Mouse (Mus musculus): ENCODE data around the gene Igsf23.
"Not testable (repeated sequence)": the region's sequence is repeated elsewhere in the genome, so short reads cannot be mapped to it uniquely, and the experiment has no call there.

The Igsf23 gene

GRCm38 (mm10) chr7:19950589-19950988 is at the start of gene Igsf23:
Igsf23 (minus strand) TSS chr7:19950756.
- DNase-seq: no peak

DNA sequence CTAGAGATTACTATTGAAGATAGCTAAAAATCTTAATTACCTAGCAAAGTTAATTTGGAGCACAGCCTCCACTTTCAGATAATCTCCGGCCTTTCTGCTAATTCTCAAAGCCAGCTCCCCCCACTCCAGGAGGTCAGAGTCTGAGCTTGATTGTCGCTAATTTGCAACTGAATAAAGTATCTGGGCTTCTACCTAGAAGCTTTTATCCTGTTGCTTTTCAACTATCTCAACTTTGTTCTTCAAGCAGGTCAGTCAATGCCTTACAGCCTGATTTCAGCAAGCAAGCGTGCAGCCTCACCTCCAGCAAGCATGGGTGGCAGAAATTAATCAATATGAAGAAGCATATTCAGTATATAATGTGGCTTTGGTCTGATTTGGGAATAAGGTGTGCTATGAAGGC is 46.2 kb upstream of the Igsf23 start:
- not testable (repeated sequence) for DNase-seq

- not testable (repeated sequence) for DNase-seq
These were observed 40.6 kb upstream of the Igsf23 start, which contains the start of gene Nlrp9b for GRCm38 (mm10) chr7:19991165-19991564. Nlrp9b (plus strand) TSS chr7:19991465.

DNA sequence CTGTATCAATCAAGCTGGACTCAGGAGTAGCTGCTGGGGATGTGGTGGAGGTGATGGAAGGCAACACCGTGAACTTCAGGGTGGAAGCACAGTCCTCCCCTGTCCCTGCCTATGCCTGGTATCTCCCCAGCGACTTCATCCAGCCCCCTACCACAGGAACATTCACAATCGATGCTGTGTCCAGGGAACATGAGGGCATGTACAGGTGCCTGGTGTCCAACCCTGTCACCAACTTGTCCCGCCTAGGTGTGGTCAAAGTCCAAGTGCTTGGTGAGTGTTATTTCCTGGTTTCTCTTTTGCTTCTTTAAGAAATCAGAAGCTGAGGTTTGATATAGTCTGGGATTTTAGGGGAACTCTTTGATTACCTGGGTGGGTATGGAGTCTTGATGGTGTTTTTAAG is 21.0 kb upstream of the Igsf23 start:
- DNase-seq: no peak

GRCm38 (mm10) chr7:19970196-19970595 is 19.6 kb upstream of the Igsf23 start:
- DNase-seq: no peak

- no peak for DNase-seq
These were observed 19.1 kb upstream of the Igsf23 start for GRCm38 (mm10) chr7:19969541-19970090.

- no peak for DNase-seq
These were observed 18.6 kb upstream of the Igsf23 start for GRCm38 (mm10) chr7:19969106-19969505.

DNA sequence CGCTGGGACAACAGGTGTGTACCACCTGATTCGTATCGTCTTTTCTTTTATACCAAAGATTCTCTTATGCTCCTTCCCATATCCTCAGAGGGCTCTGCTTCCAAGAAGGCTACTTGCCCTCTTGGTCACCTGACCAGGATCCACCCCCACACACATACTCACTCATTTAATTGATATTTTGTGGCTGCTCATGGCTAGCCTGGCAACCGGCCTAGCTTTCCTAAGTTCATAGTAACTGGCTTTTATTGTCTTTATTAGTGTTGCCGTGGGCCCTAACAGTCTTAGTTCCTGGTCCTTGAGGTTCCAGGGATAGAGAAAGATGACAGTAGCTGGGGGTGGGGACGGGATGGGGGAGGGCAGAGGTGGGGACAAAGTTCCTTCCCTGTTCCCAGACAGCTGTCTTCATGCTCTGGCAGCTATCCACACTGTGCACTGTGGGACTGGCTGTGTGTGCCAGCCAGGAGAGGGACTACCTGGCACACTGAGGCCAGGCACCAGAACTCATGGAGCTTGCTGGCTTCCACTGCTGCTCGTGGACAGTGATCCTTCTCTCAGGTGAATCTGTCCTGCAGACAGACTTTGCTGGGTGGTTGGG is 14.5 kb upstream of the Igsf23 start, which contains the start of gene Ceacam20:
Ceacam20 (plus strand) TSS at position 428 of the 595 bp plus-strand sequence.
- no peak for DNase-seq

GRCm38 (mm10) chr7:19962423-19962822 is 11.9 kb upstream of the Igsf23 start:
- no peak for DNase-seq

DNA sequence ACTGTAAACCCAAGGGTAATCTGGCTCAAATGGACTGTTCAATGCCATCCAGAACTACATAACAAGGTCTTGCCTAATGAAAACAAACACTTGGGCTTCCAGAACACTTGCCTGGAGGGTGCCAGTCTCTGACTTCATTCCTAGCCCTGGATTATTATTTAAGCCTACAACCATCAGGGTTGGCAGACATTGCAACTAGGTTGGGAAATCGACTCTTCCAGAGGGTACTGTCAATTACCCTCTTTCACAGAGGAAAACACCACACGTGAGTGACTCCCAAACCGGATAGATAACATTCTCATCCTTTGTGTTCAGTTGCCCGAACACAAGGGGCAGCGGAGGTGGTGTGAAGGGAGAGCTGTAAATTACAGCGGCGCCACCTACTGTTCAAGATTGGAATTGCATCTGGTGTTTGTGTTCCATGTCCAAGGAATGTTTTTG is 5.8 kb upstream of the Igsf23 start:
- DNase-seq: peak; percentile 86 to 94

DNA sequence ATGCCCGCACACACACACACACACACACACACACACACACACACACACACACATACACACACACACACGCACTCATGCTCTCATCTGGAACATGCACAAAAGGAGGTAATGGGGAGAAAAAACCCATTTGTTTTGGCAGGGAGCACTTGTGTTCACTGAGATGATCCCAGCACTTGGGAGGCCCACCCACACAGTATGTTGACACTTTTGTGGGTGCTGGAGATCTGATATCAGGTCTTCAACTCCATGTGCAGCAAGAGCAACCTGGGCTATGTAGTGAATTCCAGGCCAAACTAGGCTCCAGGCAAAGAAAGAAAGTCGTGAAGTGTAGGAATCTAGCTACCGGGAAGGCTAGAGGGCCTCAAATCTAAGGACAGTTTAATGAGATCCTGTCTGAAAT is 5.3 kb upstream of the Igsf23 start:
- DNase-seq: no peak

GRCm38 (mm10) chr7:19953054-19953453 is 2.5 kb upstream of the Igsf23 start:
- DNase-seq: no peak

DNA sequence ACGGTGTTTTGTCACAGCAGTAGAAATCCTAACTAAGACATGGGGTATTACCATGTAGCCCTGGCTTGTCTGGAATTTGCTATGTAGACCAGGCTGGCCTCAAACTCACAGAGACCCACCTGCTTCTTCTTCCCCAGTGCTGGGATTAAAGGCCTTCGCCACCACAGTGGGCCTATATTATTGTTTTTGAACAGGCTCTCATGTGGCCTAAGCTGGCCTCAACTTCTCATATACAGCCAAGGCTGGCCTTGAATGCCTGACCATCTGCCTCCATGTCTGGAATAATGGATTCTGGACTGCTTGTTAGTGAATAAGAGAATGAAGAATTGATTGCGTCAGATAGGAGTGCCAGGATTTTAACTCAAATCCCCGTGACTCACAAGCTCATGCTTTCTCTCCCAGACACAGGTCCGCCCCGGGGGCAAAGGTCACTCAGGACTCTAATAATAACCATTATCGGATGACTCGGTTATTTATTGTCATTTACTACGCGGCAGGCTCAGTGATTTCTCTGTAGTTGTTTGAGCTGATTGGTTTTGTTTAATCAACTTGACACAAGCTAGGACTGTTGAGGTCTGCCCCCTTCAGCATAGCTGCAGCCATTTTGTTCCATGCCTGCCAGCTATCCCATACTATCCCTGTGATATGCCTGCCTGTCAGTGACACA is 1.9 kb upstream of the Igsf23 start:
- no peak for DNase-seq

GRCm38 (mm10) chr7:19949996-19950395 is 560 bp downstream of the Igsf23 start:
- DNase-seq: no peak

- no peak for DNase-seq
These were observed 1.6 kb downstream of the Igsf23 start for GRCm38 (mm10) chr7:19948956-19949355.

GRCm38 (mm10) chr7:19945821-19946515 is 4.6 kb downstream of the Igsf23 start:
- DNase-seq: no peak

- DNase-seq: no peak
These were observed 5.4 kb downstream of the Igsf23 start for GRCm38 (mm10) chr7:19945201-19945600.

GRCm38 (mm10) chr7:19944709-19945108 is 5.8 kb downstream of the Igsf23 start:
- DNase-seq: no peak

- DNase-seq: no peak
These were observed 10.3 kb downstream of the Igsf23 start for GRCm38 (mm10) chr7:19940256-19940655.

DNA sequence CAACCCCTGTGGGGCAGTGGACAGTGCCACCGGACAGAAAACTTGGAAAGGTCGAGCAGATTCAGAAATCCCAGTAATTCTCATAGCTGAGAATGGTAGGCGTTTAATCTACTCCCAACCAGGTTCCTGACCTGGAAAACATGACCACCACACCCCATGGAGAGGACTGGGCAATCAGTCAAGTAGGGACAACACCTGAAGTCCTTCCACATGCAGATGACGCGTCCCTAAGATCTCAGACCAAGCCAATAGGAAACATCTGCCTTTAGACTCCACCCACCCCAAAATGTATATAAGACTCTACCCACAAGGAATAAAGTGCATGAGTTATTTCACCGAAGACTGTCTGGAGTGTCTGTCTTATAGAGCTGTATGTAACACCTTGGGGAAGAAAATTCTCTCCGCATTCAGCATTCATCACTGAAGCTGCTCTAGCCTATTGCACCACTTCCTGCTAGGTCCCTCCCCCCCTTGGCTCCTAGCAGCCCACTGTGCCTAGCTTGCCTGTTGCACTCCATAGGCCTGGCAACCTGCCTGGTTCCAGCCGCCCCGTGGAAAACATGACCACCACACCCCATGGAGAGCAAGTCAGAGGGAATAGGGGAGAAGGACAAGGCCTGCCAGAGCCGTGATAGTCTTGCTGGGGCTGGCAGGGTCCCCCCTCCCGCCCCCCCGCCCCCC is 10.9 kb downstream of the Igsf23 start:
- peak; percentile 50 to 65 for DNase-seq

DNA sequence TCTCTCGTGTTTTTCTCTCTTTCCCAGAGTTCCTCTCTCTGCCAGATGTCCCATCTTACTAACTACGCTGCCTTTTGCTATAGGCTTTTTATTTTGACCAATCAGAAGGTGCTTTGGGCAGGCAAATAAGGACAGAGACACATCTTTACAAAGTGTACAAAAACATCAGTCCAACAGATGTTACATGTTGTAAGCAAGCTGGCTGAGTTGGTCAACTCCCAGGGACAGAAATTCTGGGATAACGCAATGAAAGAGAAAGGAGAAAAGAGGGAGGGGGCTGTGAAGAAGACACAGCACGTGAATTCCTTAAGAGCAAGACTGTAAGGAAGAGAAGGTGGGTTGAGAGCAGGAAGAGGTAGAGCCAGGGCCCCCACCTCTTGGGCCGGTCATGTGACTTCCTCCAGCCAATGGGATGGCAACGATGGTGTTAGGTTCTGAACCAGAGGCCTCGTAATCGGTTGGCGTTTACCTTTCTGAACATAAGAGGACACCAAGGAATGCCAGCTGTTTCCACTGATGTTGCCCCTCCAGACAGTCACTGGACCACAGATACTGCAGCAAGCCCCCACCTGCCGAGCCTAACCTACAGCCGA is 13.2 kb downstream of the Igsf23 start:
- DNase-seq: no peak

DNA sequence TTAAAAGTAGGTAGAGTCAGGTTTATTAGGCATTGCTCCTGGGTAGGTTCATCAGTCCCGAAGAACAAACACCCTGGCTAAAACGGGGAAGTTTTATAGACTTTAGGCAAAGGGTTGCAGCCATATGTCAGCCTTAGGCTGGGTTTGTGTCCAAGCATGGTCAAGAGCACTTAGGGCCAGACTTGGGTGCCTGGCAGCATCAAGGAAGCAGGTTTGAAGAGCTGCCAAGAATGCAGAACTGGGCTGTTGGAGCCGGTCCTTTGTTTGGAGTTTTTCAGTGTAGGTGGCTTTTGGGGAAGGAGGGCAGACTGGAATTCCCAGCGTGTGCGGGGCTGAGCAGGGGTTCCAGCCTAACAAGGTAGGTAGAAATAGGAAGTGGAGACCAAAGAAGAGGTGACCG is 14.6 kb downstream of the Igsf23 start:
- no peak for DNase-seq
